ENCODE assay signal across 8 mouse cellular contexts in the genomic region with DNA sequence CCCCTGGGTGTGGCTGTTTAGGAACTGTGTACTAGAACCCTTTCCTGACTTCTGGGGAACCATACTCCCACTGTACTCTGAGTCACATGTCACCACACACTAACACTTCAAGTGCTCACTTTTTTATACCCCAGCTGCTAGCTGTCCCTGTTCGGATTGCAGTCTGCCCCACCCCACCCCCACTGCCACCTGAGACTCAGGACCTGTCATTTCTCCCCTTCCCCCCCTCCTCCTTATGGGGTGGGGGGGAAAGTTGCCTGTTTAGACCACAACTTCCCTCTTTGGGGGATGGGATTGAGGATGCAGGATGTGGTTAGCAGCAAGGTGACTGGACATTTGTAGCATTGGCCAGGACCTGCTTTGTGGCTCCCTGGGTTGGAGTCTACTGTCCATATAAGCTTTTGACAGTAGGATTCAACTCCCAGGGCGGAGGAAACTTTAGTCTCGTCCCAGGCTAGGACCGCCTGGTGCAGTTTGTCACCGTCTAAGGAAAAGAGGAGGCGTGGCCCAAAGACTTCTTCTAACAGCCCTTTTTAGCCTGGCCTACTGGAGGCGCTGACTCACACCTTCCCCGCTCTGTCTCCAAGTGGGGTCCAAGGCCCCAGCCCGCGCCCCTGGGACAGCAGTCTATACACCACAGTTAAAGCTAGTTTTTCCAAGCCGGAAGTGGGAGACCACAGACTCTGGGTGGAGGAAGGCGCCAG. TPM values are rescaled to one million over a fixed set of nuclear protein-coding genes. Genes with fewer than 3 reads are reported as not detected.
DNase-seq lines count a peak whose midpoint lies in the region; ATAC-seq and TF ChIP-seq lines count a peak whose summit lies in the region.

No protein-coding gene starts in this region.

- no peaks in the 10 kb centered on the region for H3K36me3 ChIP-seq in neural tube, embryonic 13.5 days

- no peaks in the 10 kb centered on the region for H3K9me3 ChIP-seq in neural tube, embryonic 13.5 days

- ATAC-seq in neural tube, embryonic 13.5 days (ENCODE audit: low read depth): no peak

- H3K27me3 ChIP-seq in neural tube, embryonic 13.5 days: no peaks in the 10 kb centered on the region

- peak; percentile 60 for DNase-seq in adrenal gland, postnatal 14 days
- no peak for DNase-seq in adrenal gland, postnatal 25 days
- no peak for DNase-seq in neural tube, embryonic 10.5 days (ENCODE audit: extremely low spot score, low spot score)
- peak; percentile 15 for DNase-seq in kidney, postnatal 14 days
- peak; percentile 29 to 53 for DNase-seq in natural killer cell, adult 2 months (ENCODE audit: low spot score in 2 of 2)
- no peak for DNase-seq in gastrocnemius, postnatal 14 days
- DNase-seq in layer of hippocampus, adult 2 months (ENCODE audit: low spot score in 2 of 2): no peak

- H3K4me1 ChIP-seq in neural tube, embryonic 13.5 days (replicated peaks): peaks cover 5% of the 10 kb centered on the region; the same call in 1 of the 2 replicates

- WGBS in neural tube, embryonic 13.5 days: 31% methylated on average over 12 of the region's 12 CpGs

- H3K4me2 ChIP-seq in neural tube, embryonic 13.5 days: peak overlapping the region; percentile 47; the same call in 1 of the 2 replicates

- no peak overlapping the region for H3K27ac ChIP-seq in neural tube, embryonic 13.5 days (replicated peaks)
- H3K27ac ChIP-seq in layer of hippocampus, adult 2 months: no peak overlapping the region

- no peak overlapping the region for H3K4me3 ChIP-seq in neural tube, embryonic 13.5 days
- H3K4me3 ChIP-seq in layer of hippocampus, adult 2 months: no peak overlapping the region

- H3K9ac ChIP-seq in neural tube, embryonic 13.5 days: no peak overlapping the region

- intact Hi-C loops in gastrocnemius, postnatal 14 days (cut with DNase I; ENCODE audit: low total_unique reads): no loop called here

- TF ChIP-seq CTCF in layer of hippocampus, adult 2 months (conservative IDR thresholded peaks at IDR 0.05): no peak

RNA-seq across cellular contexts. Expression of a gene that starts 2.5 kb away (rescaled TPM):
- total RNA-seq in adrenal gland, postnatal 14 days (2021): 75.2 and 76.6 TPM in 2 replicates
- 62.4 and 70.9 TPM in 2 replicates for total RNA-seq in adrenal gland, postnatal 25 days (2021)
- polyA plus RNA-seq in neural tube, embryonic 13.5 days (2015; fragmentation: Nextera tagmentation; extraction: Ambion mirVana): 27.2 and 33.4 TPM in 2 replicates
- total RNA-seq in gastrocnemius, postnatal 14 days (2021): 10 to 100 TPM; 40.3 to 50.8 TPM
- 1 to 10 TPM; 4.9 to 5.4 TPM for total RNA-seq in layer of hippocampus, adult 2 months (2021)

RNA-seq across cellular contexts. Expression of a gene that starts 7.3 kb away (rescaled TPM):
- 4.2 and 5.1 TPM in 2 replicates for total RNA-seq in adrenal gland, postnatal 14 days (2021)
- total RNA-seq in adrenal gland, postnatal 25 days (2021): 0.52 and 0.86 TPM in 2 replicates
- 0.18 TPM in 1 of 2 replicates, not detected in the other for polyA plus RNA-seq in neural tube, embryonic 13.5 days (2015; fragmentation: Nextera tagmentation; extraction: Ambion mirVana)
- 1 to 10 TPM; 4.4 to 6.4 TPM for total RNA-seq in gastrocnemius, postnatal 14 days (2021)
- under 1 TPM; 0.31 to 0.52 TPM for total RNA-seq in layer of hippocampus, adult 2 months (2021)

RNA-seq across cellular contexts. Expression of a gene that starts 16.7 kb away (rescaled TPM):
- total RNA-seq in adrenal gland, postnatal 14 days (2021): 16.0 and 19.8 TPM in 2 replicates
- total RNA-seq in adrenal gland, postnatal 25 days (2021): 17.9 and 20.0 TPM in 2 replicates
- polyA plus RNA-seq in neural tube, embryonic 13.5 days (2015; fragmentation: Nextera tagmentation; extraction: Ambion mirVana): 1.9 and 2.1 TPM in 2 replicates
- total RNA-seq in gastrocnemius, postnatal 14 days (2021): 10 to 100 TPM; 10.3 to 18.7 TPM
- total RNA-seq in layer of hippocampus, adult 2 months (2021): 1 to 10 TPM; 1.0 to 1.1 TPM

RNA-seq across cellular contexts. Expression of a gene that starts 23.2 kb away (rescaled TPM):
- total RNA-seq in adrenal gland, postnatal 14 days (2021): 45.4 and 47.9 TPM in 2 replicates
- total RNA-seq in adrenal gland, postnatal 25 days (2021): 50.4 and 54.9 TPM in 2 replicates
- polyA plus RNA-seq in neural tube, embryonic 13.5 days (2015; fragmentation: Nextera tagmentation; extraction: Ambion mirVana): 43.2 and 50.4 TPM in 2 replicates
- 10 to 100 TPM; 15.9 to 16.4 TPM for total RNA-seq in gastrocnemius, postnatal 14 days (2021)
- 10 to 100 TPM; 32.6 to 40.6 TPM for total RNA-seq in layer of hippocampus, adult 2 months (2021)

RNA-seq across cellular contexts. Expression of a gene that starts 35.5 kb away (rescaled TPM):
- 41.0 and 57.2 TPM in 2 replicates for total RNA-seq in adrenal gland, postnatal 14 days (2021)
- 28.5 and 34.6 TPM in 2 replicates for total RNA-seq in adrenal gland, postnatal 25 days (2021)
- polyA plus RNA-seq in neural tube, embryonic 13.5 days (2015; fragmentation: Nextera tagmentation; extraction: Ambion mirVana): 108 and 118 TPM in 2 replicates
- 1 to 10 TPM in 1 of 2 experiments, under 1 TPM in 1; 0.86 to 1.4 TPM for total RNA-seq in gastrocnemius, postnatal 14 days (2021)
- 1,000 to 10,000 TPM; 1,738 to 1,877 TPM for total RNA-seq in layer of hippocampus, adult 2 months (2021)

Comparison
In these comparisons a context has a peak if more than half of its experiments do, and no peak if none do; other contexts are left out.
1. DNase-seq: peak in adrenal gland, postnatal 14 days (single experiment), kidney, postnatal 14 days (single experiment) and natural killer cell, adult 2 months (2 of 2); none in adrenal gland, postnatal 25 days (single experiment), neural tube, embryonic 10.5 days (single experiment), gastrocnemius, postnatal 14 days (single experiment) and layer of hippocampus, adult 2 months (0 of 2).